Mouse (Mus musculus) G1E-ER4 (cell line): ENCODE measurements around the gene Kif1c. TPM values are rescaled to one million over a fixed set of nuclear protein-coding genes. Genes with fewer than 3 reads are reported as not detected.

Experiments used
- GATA1 ChIP-seq: IDR thresholded peaks from one replicate; pipeline ENCODE4 v1.8.0; 2012; ENCODE audit warnings: low read length, inconsistent platforms
- polyA plus RNA-seq: library from polyadenylated mRNA; stranded (reverse); fragments of >175 nt; gene quantifications from 2 replicates; pipeline ENCODE4 v1.2.3, GENCODE M21; 2012

Gene Kif1c
- polyA plus RNA-seq, 1 experiment: 39.5 TPM

- TF ChIP-seq GATA1: no peak
These were observed 21.0 kb upstream of the Kif1c start for GRCm38 (mm10) chr11:70679361-70679760.

DNA sequence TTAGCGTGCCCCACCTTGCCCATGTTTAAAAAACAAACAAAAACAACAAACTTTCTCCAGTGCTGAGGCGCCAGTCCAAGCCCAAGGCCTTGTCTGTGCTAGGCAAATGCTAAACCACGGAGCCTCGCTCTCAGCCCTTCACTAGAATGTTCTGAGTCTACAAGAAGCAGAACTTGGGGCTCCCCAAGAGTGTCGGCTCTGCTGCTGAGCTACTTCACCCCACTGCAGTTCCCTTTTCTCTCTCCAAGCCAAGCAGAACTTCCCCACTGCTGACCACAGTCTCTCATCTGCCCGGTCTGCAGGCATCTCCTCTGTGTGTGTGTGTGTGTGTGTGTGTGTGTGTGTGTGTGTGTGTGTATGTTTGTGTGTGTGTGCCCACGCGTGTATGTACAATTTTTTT lies 20.5 kb upstream of the Kif1c start:
- TF ChIP-seq GATA1: no peak

GRCm38 (mm10) chr11:70681170-70681569 lies 19.2 kb upstream of the Kif1c start:
- TF ChIP-seq GATA1: no peak

- TF ChIP-seq GATA1: no peak
These were observed 18.3 kb upstream of the Kif1c start for GRCm38 (mm10) chr11:70681897-70682581.

DNA sequence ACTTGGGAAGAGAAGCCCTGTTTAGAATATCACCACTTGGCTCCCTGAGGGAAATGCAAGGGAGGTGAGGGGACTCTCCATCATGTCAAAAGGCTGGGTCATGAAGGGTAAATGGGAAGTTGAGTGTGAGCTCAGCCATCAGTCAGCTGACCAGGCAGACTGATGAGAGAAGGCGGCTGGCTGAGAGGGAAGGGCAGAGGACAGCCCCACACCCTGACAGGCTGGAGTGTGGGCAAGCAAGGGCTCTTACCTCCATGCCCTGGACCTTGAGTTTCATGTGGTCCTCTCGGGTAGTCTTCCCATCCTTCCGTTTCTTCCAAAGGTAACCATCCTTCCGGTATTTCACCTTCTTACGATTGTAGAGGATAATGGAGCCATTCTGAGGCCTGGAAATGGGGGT lies 16.7 kb upstream of the Kif1c start:
- no peak for TF ChIP-seq GATA1

DNA sequence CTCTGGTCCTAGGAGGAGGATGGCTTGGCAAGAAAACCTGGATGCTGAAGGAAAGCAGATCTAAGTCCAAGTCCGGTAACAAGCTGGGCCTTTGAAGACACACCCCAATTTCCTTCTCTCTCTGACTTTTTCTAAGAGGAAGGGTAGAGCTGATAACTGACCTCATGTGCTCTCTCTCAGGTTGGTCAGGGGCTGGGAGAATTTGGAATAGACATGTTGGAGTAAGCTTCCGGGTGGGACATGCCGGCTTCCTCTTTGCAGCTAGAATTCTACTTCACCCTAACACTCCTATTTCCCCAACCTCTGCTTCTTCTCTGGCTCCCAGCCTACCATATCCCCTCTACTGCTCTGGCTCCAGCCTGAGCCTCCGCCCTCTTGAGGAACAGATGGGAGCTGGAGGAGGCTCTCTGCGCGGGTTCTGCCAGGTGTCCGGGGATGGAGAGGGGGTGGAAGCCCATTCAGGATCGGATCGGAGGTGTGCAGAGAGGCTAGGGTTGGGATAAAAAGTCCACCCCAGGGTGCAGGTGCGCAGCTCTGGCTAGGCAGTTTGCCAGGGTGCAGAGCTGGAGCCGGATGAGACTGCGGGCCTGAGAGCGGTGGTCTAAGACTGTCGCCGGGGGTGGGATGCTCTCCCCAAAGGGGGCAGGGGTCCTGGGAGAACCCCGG lies 13.3 kb upstream of the Kif1c start:
- no peak for TF ChIP-seq GATA1

- TF ChIP-seq GATA1: no peak
These were observed 12.6 kb upstream of the Kif1c start, which contains the start of gene Camta2 for GRCm38 (mm10) chr11:70687601-70688199. Gene Camta2, minus strand, starts transcription at chr11:70688105.

GRCm38 (mm10) chr11:70688372-70688771 lies 12.0 kb upstream of the Kif1c start:
- no peak for TF ChIP-seq GATA1

- no peak for TF ChIP-seq GATA1
These were observed 10.8 kb upstream of the Kif1c start for GRCm38 (mm10) chr11:70689578-70689977.

DNA sequence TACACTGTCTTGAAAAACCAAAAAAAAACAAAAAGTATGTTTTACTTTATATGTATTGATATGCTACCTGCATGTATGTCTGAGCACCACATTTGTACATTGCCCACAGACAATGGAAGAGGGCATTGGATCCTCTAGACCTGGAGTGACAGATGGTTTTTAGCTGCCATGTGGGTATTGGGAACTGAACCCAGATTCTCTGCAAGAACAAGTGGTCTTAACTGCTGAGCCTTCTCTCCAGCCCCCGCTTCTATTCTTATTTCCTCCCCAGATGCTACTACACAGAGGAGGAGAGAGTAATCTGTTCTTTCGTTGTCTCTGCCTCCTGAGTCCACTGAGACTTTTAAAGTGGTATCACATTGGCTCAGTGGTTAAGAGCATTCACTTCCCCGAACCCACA lies 6.8 kb upstream of the Kif1c start:
- no peak for TF ChIP-seq GATA1

- no peak for TF ChIP-seq GATA1
These were observed 3.0 kb upstream of the Kif1c start for GRCm38 (mm10) chr11:70697376-70697775.

- TF ChIP-seq GATA1: no peak
These were observed 1.3 kb upstream of the Kif1c start for GRCm38 (mm10) chr11:70699051-70699450.

DNA sequence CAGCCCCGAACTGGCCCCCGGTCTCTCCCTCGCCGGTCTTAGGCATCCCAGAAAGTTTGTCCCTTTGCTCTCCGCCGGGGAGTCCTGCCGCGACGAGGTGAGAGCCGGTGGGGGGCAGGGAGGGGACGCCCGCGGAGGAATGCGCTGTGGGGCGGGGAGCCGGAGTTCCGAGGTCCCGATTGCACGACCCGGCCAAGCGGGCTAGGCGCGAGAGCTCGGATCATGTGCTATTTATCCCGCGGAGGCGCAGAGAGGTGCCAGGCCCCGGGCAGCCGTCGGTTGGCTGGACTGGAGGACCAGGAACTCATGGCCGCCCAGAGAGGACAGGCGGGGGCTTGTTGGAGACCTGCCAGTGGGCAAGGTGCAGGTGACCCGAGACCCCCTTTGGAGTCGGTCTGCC lies 265 bp downstream of the Kif1c start:
- TF ChIP-seq GATA1: no peak

DNA sequence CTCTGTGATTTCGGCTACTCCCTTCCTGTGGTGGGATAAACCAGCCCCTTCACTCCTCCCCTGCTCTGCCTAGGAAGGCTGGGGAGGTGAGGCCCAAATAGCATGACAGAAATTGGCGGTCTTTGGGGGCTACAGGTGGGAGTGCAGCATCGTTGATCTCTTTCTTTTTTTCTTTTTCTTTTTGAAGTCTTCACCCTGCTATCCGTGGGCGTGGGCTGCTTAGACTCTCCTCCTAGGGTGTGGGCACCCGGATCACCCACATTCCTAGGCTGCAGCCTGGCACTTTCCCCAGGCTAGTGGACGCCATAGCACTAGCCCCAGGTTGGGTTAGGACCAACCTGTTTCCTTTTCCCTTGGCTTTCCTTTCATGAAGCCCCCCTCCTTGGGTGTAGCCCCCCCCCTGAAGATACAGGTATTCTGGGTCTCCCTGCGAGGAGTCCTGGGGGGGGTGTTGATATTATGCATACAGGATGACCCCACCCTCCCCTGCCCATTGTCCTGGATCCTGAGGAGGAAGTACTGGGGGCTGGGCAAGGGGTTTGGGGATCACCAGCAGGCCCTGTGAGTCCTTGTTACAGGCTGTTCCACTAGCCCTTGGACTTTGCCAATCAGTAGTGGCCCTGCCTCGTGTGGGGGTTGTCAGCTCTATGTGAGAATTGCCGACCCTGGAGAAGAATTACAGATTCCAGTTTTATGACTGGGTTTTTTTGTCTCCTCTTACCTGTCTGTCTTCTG lies 1.0 kb downstream of the Kif1c start:
- TF ChIP-seq GATA1: no peak

DNA sequence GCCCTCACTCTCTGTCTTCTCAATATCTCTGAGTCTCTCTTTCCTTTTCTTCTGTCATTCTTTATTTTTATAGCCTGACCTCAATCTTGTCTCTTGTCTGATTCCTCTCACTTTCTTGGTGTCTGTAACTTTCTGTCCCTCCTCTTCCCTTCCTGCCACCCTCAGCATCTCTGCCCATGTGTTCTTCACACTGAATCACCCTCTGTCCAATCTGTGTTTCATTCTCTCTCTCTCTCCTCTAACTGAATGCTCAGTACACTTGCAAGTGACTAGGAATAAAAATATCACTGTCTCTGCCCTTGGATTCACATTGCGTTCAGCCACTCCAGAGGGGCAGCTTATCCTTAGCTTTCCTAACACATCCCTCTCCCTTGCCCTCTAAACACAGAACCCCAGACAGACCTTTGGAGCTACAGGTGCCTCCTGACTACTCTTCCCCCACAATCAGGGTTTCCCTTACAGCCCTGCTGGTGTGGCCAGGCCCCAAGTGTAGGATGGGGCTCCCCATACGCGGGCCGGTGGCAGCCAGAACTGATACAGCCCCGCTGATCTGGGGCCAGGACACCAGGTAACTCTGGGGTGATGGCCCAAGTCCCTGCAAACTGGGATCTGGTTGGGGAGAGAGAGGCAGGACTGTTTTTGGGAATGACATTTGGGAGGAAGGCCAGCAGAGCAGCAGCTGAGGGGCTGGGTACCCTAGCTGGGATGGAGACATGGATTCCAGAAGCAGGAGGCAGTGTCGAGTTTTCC lies 1.8 kb downstream of the Kif1c start:
- no peak for TF ChIP-seq GATA1
